Mouse (Mus musculus) adrenal gland, postnatal 25 days (tissue): ENCODE measurements at regions not wholly inside any gene's neighbourhood (a gene's known extent, or its start where the extent isn't known, plus 50 kb on each side); places are given as distances from the start of the nearest gene placed in this dataset.

ENCODE experiments used
- DNase-seq: peaks from one replicate; pipeline ENCODE4 v3.0.0; 2021; ENCODE audit warnings: mixed read lengths

DNA sequence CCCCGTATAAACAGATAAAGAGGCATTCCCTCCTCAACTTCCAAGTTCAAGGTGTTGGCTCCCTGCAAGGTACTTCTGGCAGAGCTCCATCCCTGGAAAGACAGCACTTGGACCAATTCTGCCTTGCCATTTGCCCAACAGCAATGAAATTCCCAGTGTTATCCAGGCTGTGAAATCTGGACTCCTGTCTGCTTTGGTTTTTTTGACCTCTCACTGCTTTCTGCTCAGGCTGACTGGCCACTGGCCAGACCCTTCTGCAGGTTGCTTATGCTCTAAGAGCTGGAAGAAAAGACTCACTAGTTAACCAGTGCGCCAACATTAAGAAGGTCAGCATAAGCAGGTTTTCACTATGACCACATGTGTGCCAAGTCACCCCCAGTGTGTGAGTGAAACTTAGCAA is 448.4 kb downstream of the Sorl1 start:
- DNase-seq, result no peak

- no peak for DNase-seq
These were observed 451.1 kb downstream of the Sorl1 start for GRCm38 (mm10) chr9:41672958-41673357.

DNA sequence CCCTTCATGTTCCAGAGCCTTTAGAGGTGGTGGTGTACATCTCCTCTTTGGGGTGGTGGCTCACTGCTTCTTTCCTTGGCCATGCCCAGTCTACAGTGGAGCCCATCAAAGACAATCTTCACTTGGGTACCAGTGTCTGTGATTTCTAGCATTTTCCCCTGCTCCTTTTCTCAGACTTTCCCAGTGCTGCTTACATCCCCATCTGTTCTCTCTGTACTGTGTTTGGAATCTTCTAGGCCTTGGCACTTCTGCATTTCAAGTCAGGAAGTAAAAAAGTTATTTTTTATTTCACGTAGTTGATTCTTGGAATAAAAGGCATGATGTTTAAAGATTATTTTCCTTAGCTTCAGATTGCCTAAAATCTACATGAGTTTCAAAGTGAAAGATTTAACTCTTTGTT is 455.4 kb downstream of the Sorl1 start:
- DNase-seq, result no peak

DNA sequence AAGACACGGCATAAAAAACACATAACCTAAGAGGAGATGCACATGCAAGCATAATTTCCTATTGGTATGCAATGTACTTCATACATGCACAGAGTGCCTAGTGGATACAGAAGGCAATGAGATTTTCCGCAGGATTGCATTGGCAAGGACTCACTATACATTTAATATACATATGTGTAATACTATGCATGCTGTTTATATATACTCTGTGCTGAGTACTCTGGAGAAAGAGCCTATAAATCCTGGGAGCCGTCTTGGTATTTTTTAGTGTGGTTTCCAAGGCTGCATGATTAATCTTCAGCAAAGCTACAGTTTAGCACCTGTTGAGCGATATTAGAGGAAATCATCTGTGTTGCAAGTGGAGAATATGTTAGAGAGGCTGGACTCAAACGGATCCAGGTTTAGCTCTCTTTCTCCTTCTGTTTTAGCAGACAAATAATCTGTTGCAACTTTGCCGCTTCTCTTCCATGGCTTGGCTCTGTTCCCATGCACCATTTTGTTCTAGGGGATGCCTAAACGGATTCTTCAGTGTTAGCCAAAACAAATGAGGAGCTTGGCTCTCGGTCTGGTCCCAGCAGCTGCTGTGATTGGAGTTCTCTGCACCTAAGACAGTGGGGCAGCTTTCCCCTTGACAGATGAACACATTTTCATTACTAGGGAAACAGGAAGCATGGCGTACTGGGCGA is 459.0 kb downstream of the Sorl1 start:
- DNase-seq, result no peak

DNA sequence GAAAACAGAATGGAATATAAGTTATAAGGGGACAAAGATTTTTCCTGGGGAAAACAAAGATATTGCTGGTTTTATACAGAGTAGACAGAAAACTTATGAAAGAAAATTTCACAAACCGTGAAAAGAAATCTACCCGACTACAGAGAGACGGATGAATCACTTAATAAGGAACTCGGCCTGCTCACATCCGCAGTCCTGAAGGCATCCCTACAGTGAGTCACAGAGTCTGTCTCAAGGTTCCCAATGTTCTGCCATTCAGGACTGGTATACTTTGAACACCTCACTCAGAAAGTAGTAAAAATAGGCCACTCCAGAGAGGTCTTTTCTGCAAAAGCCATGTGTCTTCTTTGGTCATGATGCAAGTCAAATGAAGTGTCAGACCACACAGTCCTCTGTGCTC is 463.5 kb downstream of the Sorl1 start:
- no peak for DNase-seq

DNA sequence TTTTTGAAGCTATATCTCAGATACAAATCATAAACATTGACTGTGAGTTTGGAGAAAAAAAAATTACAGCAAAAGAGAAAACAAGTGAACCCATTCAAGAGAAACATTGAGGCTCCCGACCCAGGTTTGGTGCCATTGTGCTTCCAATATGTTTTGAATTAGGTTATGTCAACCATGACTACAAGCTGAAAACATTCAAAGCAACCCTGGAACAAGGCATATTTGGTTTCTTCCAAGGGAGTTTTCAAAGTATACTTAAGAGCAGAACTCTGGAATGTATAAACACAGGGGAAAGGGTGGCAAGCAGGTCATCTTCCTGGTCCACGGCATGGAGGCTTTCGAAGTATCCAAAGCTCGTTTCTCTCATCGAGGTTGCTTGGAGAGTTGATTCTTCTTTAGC is 464.1 kb downstream of the Sorl1 start:
- DNase-seq, result no peak

DNA sequence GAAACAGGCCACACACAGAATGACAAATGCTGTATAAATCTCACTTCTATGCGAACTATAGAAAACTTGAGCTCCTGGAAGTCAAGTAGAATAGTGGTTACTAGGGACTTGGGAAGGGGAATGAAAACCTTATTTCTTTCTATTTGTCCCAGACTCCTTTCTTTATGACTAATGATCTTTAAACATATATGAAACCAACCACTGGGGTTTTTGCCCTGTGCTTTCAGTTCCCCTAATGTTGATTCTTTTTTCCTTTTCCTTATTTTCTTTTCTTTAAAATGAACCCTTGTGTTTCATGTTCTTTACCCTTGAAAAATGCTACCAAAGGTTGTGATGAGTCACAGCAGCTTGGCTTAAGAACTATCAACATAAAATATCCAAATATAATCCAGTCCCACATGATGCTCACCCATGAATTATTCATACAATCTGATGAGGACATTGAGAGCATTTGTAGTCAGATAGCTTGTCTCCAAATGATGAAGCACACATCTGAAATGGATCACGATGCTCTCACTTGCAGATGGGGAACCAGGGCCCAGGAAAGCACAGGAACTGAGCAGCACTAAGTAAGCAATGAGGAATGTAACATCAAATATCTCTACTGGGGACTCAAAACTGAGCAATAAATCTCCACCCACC is 470.2 kb upstream of the Ubash3b start:
- DNase-seq, result no peak

DNA sequence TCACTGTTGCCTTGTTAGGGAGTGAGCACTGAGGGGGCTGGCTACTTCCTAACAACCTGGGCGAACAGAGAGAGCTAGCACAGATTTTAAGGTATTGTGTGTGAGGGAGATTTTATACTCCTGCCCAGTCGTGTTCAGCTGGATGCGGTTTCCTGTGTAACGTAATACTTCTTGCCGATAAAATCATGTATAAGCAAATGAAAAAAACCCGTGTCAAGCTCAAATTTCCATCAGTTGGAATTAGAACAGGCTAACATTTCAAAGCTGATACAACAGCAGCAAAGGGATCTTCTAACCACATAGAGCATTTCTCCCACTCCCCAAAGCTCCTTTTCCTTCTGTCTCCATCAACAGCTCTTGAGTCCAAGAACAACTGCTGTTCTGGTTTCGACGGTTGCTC is 459.8 kb upstream of the Ubash3b start:
- DNase-seq, result no peak

DNA sequence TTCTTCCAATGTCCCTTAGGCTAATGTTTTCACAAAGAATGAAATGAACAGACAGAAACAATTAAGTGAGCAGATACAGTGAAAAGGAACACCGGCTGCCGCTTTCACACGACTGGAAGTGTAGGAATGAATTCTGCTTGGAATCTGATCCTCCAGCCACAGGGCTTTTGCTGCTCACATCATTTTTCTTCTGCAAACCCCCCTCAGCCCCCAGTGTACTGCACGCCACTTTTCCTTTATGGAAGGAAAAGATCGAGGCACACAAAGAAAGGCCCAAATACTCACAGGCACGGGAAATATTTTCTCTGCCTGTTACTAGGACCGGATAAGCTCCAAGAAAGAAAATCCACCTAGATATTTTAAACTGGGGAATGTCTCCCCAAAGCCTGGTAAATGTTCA is 452.5 kb upstream of the Ubash3b start:
- DNase-seq, result no peak

DNA sequence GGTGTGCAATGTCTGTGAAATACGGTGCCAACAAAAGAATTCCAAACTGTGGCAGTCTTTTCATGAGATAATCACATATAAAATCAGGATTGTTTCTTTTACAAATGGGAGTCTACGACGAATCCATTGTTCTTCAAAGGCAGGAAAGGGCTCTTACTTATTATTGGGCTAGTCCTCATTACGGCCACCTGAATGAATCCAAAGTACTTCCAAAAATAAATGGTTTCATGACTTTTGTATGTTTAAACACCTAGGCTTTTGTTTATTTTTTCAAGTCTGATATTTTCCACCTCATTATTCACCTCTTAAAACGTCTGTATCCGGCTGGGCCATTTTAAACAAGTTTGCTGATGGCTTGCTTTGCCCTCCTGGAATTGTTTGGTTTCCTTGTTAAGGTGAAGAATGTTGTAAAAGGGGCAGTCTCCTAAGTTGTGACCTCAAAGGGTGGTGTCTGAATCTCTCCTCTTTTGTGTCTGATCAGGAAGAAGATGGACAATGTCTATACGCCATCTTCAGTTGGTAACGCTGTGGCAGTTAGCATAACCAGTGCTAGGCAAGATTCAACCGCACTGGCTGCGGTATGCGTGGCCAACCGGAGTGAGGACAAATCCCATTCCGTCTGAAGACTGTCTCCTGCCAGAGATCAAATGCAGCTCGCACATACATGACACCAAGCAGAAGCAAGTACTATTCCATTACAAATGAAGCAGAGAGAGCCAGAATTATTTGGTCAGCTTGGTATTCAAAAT is 451.5 kb upstream of the Ubash3b start:
- DNase-seq, result no peak

DNA sequence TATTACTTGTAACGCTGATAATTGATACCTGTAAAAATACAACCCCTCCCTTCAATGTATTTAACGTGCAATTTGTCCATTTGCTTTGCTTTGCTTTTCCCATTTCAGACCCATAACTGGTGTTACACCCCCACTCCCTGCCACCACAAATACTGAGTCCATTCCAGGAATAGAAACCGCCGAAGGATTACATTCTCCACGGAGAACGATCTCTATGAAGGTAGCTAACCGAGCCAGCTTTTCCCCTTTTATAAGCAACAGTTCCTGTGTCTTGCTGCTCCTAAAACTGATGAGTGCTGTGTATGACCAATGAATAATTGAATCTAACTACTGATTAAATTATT is 450.9 kb upstream of the Ubash3b start:
- no peak for DNase-seq

DNA sequence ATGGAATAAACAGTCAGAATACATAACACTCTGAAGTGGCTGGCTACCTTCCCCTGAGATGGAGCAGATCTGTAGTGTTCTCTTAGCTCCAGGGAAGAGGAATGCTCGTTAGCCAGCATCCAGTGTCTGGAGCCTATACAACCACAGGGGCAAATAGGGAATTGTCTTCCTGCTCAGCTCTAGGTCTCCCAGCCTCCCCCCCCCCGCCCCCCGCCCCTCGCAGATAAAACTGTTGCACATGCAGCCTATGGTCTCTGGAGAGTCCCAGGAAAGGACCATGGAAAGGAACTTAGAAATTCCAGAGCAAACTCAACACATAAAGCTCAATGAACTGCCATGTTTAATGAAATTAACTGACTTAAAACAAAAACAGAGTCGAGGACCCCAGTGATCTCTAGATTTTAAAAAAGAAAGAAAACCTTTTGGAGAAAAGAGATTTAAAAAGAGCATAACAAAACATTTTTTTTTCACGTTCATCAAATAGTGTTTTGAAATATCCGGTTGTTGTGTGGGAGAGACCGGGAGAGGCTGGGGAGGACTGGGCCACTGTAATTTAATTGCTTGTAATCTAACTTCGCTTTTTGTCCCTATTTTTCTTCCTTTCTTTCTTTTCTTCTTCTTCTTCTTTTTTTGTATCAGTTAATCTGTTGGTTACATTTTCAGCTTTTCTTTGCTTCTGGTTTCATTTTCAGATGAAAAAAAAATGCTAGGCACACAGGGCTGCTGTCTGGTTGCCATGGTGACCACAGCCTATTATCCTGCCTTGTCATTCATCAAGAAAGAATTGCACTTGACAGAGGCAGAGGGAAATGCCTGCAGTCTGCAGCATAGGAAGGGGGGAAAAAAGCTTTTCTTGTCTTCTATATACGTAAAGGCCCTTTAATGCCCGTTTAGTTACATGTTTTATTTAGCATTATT is 450.3 kb upstream of the Ubash3b start:
- DNase-seq, result peak; percentile 31

DNA sequence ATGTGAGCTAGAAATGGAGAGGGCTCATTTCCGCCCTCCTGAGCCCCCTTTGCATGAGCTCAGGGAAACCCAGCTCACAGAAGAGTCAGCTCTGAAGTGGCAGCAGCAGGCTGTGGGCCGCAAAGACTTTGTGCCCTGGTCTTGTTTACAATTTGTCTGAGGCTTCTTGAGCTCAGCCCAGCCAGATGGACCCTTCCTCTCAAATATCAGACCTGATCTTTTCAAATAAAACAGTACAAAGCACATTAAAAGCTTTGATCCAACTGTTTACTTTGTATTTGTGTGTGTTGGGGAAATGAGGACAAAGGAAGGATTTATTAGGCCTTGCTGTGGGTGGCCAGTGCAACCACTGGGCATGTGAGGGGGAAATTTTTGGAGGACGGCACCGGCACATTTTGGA is 448.9 kb upstream of the Ubash3b start:
- DNase-seq, result no peak

- no peak for DNase-seq
These were observed 444.6 kb upstream of the Ubash3b start for GRCm38 (mm10) chr9:41606136-41606535.

DNA sequence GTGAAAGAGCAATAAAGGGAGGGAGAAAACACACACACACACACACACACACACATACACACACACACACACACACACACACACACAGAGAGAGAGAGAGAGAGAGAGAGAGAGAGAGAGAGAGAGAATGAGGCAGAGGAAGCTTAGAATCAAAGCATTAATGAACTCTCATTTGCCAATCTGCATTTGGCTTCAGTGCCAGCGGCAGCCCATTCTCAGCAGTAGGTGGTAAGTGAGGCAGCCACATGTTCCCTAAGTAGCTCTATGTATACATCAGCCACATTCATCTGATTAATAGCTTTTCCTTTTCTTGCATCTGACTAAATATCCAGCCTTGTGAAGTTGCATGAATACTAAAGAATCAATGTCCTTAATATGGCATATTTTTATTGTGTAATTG is 443.4 kb upstream of the Ubash3b start:
- no peak for DNase-seq

- no peak for DNase-seq
These were observed 439.3 kb upstream of the Ubash3b start for GRCm38 (mm10) chr9:41600778-41601177.

- DNase-seq, result no peak
These were observed 438.4 kb upstream of the Ubash3b start for GRCm38 (mm10) chr9:41599874-41600273.

DNA sequence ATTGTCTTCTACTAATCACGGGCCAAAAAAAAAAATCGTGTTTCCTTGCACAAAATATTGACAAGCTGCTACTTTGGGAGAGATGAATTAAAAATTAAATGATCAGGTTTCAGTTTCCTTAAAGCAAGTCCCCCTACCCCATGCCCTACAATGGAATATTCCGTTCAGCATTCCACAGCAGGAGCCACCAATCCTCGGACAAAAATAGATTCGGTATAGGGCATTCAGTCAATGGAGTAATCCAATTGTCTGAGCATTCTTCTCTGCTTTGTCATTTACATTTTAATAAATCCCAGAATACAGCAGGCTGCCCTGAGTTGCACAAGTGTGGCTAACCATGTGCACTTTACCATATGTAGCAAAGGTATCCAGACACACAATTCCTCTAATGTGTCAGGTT is 434.3 kb upstream of the Ubash3b start:
- no peak for DNase-seq

- no peak for DNase-seq
These were observed 432.5 kb upstream of the Ubash3b start for GRCm38 (mm10) chr9:41593998-41594397.

- DNase-seq, result no peak
These were observed 431.6 kb upstream of the Ubash3b start for GRCm38 (mm10) chr9:41592900-41593690.

GRCm38 (mm10) chr9:41592101-41592500 is 430.6 kb upstream of the Ubash3b start:
- DNase-seq, result no peak

DNA sequence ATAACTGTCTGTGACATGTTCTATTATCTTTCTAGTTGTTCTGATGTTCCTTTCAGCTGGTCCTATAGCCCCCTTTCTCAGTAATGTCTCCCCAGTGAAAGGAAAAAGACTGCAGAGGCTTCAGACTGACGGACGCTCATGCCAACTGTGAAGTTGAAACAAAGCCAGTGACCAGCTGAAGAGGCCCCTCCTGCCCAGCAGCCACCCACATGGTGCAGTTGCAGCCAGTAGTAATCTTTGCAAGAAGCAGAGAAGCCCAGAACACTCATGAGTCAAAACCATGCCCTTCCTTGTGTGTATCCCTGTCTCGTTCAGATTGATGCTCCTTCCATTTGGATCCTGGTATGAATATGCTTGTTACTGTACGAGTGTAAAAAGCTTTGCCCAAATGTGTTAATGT is 428.7 kb upstream of the Ubash3b start:
- DNase-seq, result no peak
